ENCODE assay signal across 26 mouse cellular contexts in genomic region chr5:23597260-23597864, GRCm38 (mm10).
DNase-seq lines count a peak whose midpoint lies in the region; ATAC-seq and TF ChIP-seq lines count a peak whose summit lies in the region.
"Had no signal": no experiment of that assay in that cellular context is flagged by ENCODE, and none has a peak within 500 bp of the region (broad histone marks: within the 10 kb centered on the region; RNA-seq: fewer than 3 reads in every experiment).

No protein-coding gene starts in this region.

- H3K4me1 ChIP-seq in heart, embryonic 10.5 days, result peaks cover 15% of the 10 kb centered on the region
- H3K4me1 ChIP-seq in heart, embryonic 14.5 days (ENCODE audit: control insufficient read depth in 2 of 2, insufficient read depth in 2 of 2, low read length in 2 of 2), result peaks cover 7 to 22% of the 10 kb centered on the region in 2 experiments
- H3K4me1 ChIP-seq in kidney, embryonic 15.5 days, result peaks cover 23% of the 10 kb centered on the region
- peaks cover 3% of the 10 kb centered on the region; the same call in 1 of the 2 replicates for H3K4me1 ChIP-seq in bone marrow, adult 2 months (ENCODE audit: control insufficient read depth, insufficient read depth, low read length)
- H3K4me1 ChIP-seq: intestine, embryonic 15.5 days had no signal

- no peak overlapping the region for H3K4me3 ChIP-seq in heart, embryonic 10.5 days
- H3K4me3 ChIP-seq in heart, embryonic 14.5 days (ENCODE audit: control insufficient read depth in 1 of 2, insufficient read depth in 1 of 2, low read depth in 1 of 2, low read length in 2 of 2), result no peak overlapping the region
- no peak overlapping the region for H3K4me3 ChIP-seq in kidney, embryonic 15.5 days (replicated peaks)
- no peak overlapping the region for H3K4me3 ChIP-seq in bone marrow, adult 2 months (replicated peaks; ENCODE audit: control insufficient read depth, low read depth, low read length)
- H3K4me3 ChIP-seq: embryonic facial prominence, embryonic 10.5 days; embryonic facial prominence, embryonic 13.5 days; erythroblast, embryonic 14.5 days; forebrain, embryonic 12.5 days; forebrain, embryonic 15.5 days; hindbrain, embryonic 10.5 days; hindbrain, embryonic 13.5 days; intestine, embryonic 15.5 days had no signal

- H3K27ac ChIP-seq in heart, embryonic 10.5 days, result peak overlapping the region; percentile 42; the same call in 1 of the 2 replicates
- peak overlapping the region; percentile 2 to 3; a peak in 3 of 4 replicates for H3K27ac ChIP-seq in heart, embryonic 14.5 days (replicated peaks in 1 of 2; ENCODE audit: control insufficient read depth in 1 of 2, insufficient read depth in 1 of 2, low read depth in 2 of 2, low read length in 2 of 2)
- no peak overlapping the region for H3K27ac ChIP-seq in kidney, embryonic 15.5 days
- H3K27ac ChIP-seq in bone marrow, adult 2 months (ENCODE audit: control insufficient read depth, insufficient read depth, low read depth, low read length, poor library complexity), result peak overlapping the region; percentile 70
- H3K27ac ChIP-seq: embryonic facial prominence, embryonic 10.5 days; embryonic facial prominence, embryonic 13.5 days; forebrain, embryonic 12.5 days; forebrain, embryonic 15.5 days; hindbrain, embryonic 10.5 days; hindbrain, embryonic 13.5 days; intestine, embryonic 15.5 days had no signal

- ATAC-seq in heart, embryonic 14.5 days (ENCODE audit: insufficient number of reproducible peaks, insufficient read depth, low FRiP score, low read depth), result no peak
- ATAC-seq in kidney, embryonic 15.5 days (replicated peaks; ENCODE audit: low FRiP score), result peak; percentile 37; the same call in 1 of the 2 replicates
- ATAC-seq: forebrain, embryonic 15.5 days; hindbrain, embryonic 16.5 days; intestine, embryonic 15.5 days had no signal

- intact Hi-C loops in heart, postnatal 10 days (cut with DNase I), result no loop called here

- H3K27me3 ChIP-seq in heart, embryonic 10.5 days (ENCODE audit: insufficient read depth, poor library complexity, severe bottlenecking), result no peaks in the 10 kb centered on the region
- no peaks in the 10 kb centered on the region for H3K27me3 ChIP-seq in heart, embryonic 14.5 days (ENCODE audit: control insufficient read depth, insufficient read depth, low read length)
- H3K27me3 ChIP-seq in kidney, embryonic 15.5 days, result no peaks in the 10 kb centered on the region
- H3K27me3 ChIP-seq: CH12.LX; embryonic facial prominence, embryonic 13.5 days; forebrain, embryonic 12.5 days; forebrain, embryonic 15.5 days; hindbrain, embryonic 13.5 days; intestine, embryonic 15.5 days had no signal

- H3K36me3 ChIP-seq in heart, embryonic 10.5 days, result 0 out of 2 replicates have a peak, but pooled peaks cover 2% of the 10 kb centered on the region
- no peaks in the 10 kb centered on the region for H3K36me3 ChIP-seq in heart, embryonic 14.5 days (ENCODE audit: control insufficient read depth, insufficient read depth, low read length)
- H3K36me3 ChIP-seq in kidney, embryonic 15.5 days, result 0 out of 2 replicates have a peak, but pooled peaks cover 3% of the 10 kb centered on the region
- H3K36me3 ChIP-seq: forebrain, embryonic 12.5 days; forebrain, embryonic 15.5 days; hindbrain, embryonic 10.5 days; intestine, embryonic 15.5 days had no signal

- no peak overlapping the region for H3K9ac ChIP-seq in heart, embryonic 14.5 days (ENCODE audit: low read length)
- H3K9ac ChIP-seq in kidney, embryonic 15.5 days, result no peak overlapping the region
- H3K9ac ChIP-seq: embryonic facial prominence, embryonic 13.5 days; forebrain, embryonic 12.5 days; forebrain, embryonic 15.5 days; hindbrain, embryonic 13.5 days; intestine, embryonic 15.5 days had no signal

- DNase-seq in heart, embryonic 10.5 days (ENCODE audit: low spot score), result no peak
- no peak for DNase-seq in heart, adult 8-10 months (ENCODE audit: low spot score)
- no peak for DNase-seq in heart, postnatal 10 days
- DNase-seq in kidney, postnatal 10 days, result no peak
- DNase-seq: adrenal gland, adult 2 months; adrenal gland, postnatal 14 days; cerebellum, adult 11-12 months; cerebellum, adult 8-10 months; cerebellum, postnatal 36 days; embryo, embryonic 11 days; gastrocnemius, postnatal 25 days; kidney, adult 11 months had no signal

- TF ChIP-seq CTCF in bone marrow, adult 2 months (IDR thresholded peaks at IDR 0.05; ENCODE audit: control insufficient read depth, insufficient read depth, low read length), result no peak

- WGBS in heart, embryonic 10.5 days, result 56% methylated on average over 8 of the region's 8 CpGs
- WGBS in heart, embryonic 14.5 days, result 47% methylated on average over 8 of the region's 8 CpGs
- 58% methylated on average over 8 of the region's 8 CpGs for WGBS in kidney, embryonic 15.5 days
- WGBS in bone marrow, adult 2 months, result 62% methylated on average over 8 of the region's 8 CpGs

- H3K4me2 ChIP-seq in heart, embryonic 14.5 days (ENCODE audit: low read length), result no peak overlapping the region
- no peak overlapping the region for H3K4me2 ChIP-seq in kidney, embryonic 15.5 days
- H3K4me2 ChIP-seq: embryonic facial prominence, embryonic 13.5 days; forebrain, embryonic 12.5 days; forebrain, embryonic 15.5 days; hindbrain, embryonic 13.5 days; intestine, embryonic 15.5 days had no signal

- no peaks in the 10 kb centered on the region for H3K9me3 ChIP-seq in heart, embryonic 10.5 days
- H3K9me3 ChIP-seq in heart, embryonic 14.5 days (ENCODE audit: control insufficient read depth, low read length), result no peaks in the 10 kb centered on the region
- no peaks in the 10 kb centered on the region for H3K9me3 ChIP-seq in kidney, embryonic 15.5 days (replicated peaks)
- H3K9me3 ChIP-seq: embryonic facial prominence, embryonic 10.5 days; embryonic facial prominence, embryonic 13.5 days; forebrain, embryonic 12.5 days; forebrain, embryonic 15.5 days; G1E; hindbrain, embryonic 10.5 days; hindbrain, embryonic 13.5 days; intestine, embryonic 15.5 days had no signal

- TF ChIP-seq POLR2A in bone marrow, adult 2 months (IDR thresholded peaks at IDR 0.05; ENCODE audit: borderline replicate concordance, control insufficient read depth, low read depth, low read length), result no peak
